Mouse (Mus musculus): ENCODE results near the gene Tsr1. TPM values are rescaled to one million over a fixed set of nuclear protein-coding genes. Genes with fewer than 3 reads are reported as not detected.

Tsr1 gene
- total RNA-seq, 2 experiments from 2014 or later, result 22.8 to 26.7 TPM

DNA sequence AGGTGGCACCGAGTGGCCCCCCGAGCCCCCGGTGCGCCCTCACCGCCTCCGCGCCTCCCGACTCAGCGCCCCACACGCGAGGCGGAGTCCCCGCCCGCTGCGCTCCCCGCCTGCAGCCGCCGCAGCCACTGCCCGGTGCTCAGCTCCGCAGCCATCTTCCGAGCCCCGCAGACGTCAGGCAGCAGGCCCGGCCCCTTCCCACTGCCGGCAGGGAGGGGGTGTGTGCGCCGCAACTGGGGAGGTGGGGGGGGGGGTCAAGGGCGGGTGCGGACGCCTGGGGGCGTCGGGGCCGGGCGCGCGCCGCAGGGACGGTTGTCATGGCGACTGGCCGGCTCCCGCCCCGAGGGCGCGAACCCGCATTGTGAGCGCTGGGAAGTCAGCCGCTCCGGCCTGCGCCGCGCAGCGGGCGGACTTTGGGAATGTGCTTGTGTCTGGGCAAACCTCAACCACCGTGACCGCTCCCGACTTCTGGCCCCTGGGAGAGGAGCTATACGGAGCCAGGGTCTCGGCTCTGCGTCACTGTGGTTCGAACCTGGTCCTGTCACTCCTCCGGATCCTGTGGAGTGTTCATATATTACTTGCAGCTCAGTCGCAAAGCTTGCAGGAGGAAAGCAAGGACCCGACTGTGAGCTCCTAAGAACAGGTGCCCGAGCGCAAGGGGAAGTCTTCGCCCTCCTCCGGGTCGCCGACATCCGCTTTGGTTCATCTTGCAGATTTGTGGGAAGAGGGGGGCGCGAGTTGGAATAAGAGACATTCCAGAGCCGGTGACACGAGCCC is 782 bp upstream of the Tsr1 start, which contains the start of gene Sgsm2:
Gene Sgsm2, minus strand, starts transcription at position 160 of the 777 bp plus-strand sequence.
- peak; percentile 48 for DNase-seq (ENCODE audit: low spot score)

DNA sequence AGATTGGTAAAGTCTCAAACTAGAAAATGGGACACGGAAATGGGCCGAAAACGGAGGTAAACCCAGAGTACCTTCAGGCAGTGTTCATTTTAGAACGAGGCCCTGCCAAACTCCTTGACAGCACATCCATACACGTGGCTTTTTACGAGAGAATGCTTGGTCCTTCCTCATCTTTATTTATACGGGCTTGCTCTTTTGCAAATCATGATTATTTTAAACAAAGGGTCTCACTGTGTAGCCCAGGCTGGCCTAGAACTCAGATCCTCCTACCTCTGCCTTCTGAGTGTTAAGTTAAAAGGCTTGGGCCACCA is 601 bp downstream of the Tsr1 start:
- no peak for DNase-seq (ENCODE audit: low spot score)

DNA sequence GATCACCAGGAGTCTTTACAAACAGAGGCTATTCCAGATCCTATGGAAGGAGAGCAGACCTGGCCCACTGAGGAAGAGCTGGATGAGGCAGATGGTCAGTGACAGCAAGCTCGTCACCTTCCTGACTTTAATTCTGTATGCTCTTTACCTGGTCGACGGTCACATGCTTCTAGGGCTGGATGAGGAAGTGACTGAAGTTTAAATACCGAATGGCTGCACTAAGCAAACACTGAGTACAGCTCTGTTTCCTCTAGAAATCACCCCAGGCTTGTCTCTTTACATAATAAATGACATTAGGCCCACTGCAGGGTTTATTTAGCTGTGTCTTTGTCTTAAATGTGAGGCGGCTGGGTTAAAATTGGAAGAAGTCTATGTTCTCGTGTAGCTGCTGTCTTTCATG is 3.7 kb downstream of the Tsr1 start:
- DNase-seq (ENCODE audit: low spot score), result no peak

DNA sequence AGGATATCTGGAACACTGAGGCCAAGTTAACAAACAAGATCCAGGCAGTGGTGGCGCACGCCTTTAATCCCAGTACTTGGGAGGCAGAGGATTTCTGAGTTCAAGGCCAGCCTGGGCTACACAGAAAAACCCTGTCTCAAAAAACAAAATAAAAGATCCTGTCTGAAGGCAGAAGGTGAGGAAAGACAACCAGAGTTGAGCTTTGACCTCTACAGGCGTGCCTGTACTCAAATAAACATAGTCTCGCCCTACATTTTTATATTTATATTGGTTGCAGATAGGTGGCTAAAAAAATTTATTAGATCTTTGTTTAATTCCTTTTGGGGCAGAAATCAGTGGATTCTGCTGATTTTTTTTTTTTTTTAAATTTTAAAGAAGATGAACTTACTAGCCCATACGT is 4.5 kb downstream of the Tsr1 start:
- no peak for DNase-seq (ENCODE audit: low spot score)

DNA sequence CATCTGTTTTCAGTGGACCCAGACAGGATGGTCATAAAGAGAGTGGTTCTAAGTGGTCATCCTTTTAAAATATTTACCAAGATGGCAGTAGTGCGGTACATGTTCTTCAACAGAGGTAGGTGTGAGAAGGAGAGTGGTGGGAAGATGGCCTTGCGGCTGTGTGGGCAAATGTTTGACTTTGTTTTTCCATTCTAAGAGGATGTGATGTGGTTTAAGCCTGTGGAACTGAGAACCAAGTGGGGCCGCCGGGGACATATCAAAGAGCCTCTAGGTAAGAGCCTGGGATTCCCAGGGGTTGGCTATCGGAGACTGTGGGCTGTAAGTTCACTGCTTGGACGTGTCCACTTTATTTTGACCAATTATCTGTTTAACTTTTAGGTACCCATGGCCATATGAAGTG is 10.0 kb downstream of the Tsr1 start:
- DNase-seq (ENCODE audit: low spot score), result no peak

DNA sequence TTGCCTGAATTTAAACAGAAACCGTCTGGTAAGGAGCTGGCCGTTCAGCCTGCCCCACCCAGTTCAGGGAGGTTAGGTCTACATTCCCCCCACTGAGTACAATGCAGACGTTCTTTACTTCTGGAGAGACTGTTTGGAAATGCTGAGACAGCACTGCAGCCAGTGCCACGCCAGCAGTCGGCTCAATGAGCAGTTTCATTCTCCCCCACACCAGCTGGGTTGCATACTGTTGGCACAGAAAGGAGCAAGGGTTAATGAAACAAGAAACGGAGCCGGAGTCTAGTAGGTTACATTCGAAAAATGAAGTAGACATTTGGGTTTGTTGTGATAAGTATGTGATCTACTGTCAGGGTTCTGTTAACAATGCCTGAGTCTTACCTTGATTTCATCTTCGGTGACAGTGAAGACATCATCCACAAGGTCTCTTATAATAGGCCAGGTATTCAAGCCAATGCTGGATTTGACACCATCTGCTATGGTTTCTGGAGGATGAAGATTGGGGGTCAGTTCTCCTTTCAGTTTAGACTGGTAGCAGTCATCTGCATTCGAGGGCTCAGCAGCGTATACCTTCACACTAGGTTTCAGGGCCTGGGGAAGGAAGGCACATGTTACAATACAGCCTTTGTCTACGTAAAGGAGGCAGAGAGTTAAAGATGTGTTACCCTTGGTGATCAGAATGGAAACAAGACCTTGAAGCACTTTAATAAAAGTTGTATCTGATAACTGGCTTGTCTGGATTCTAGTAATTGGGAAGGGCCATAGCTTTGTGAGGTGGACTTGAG is 10.9 kb downstream of the Tsr1 start:
- DNase-seq (ENCODE audit: low spot score), result no peak

DNA sequence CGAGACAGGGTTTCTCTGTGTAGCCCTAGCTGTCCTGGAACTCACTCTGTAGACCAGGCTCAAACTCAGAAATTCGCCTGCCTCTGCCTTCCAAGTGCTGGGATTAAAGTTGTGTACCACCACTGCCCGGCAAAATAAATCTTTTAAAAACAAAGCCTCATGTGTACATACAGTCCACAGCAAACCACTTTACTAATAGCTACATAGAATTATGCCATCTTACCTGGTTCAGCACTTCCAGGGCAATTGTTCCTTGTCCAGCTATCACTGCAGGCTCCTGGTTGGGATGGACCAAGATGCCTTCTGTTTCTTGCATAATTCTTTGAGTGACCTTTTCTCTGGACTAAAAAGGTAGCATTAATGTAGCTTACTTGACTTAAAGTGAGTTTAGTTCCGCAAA is 12.1 kb downstream of the Tsr1 start:
- no peak for DNase-seq (ENCODE audit: low spot score)

DNA sequence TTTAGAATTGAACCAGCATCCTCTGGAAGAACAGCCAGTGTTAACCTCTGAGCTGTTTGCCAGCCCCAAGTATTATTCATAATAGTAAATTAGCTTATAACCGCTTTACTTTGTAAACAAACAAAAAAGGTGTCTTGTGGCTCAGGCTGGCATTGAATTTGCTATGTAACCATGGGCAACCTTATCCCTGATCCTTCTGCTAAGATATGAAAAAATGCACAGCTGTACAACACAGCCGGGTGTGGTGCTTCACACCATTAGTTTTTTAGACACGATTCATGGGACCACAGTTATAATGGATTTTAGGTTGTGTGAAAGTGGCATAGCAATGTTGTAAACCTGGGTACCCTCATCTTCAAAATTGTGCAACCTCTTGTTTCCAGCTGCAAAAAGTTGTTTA is 14.6 kb downstream of the Tsr1 start:
- DNase-seq (ENCODE audit: low spot score), result no peak

DNA sequence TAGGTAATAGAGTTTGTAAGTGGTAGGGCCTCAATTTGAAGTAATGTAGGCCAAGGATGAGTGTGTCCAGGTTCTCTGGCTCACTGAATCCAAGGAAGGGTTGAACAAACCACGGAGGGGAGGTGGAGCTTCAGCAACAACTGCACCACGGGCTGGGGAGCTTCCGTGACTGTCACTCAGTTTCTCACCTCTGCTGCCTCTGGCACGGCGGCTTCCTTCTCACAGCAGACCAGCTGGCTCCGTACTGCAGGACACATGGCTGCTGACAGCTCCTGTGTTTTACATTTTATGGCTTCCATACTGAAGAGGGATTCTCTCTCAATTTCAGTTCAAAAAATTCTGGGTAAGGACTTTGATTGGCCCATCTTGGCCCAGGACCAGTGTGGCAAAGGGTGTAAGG is 21.4 kb downstream of the Tsr1 start:
- no peak for DNase-seq (ENCODE audit: low spot score)

DNA sequence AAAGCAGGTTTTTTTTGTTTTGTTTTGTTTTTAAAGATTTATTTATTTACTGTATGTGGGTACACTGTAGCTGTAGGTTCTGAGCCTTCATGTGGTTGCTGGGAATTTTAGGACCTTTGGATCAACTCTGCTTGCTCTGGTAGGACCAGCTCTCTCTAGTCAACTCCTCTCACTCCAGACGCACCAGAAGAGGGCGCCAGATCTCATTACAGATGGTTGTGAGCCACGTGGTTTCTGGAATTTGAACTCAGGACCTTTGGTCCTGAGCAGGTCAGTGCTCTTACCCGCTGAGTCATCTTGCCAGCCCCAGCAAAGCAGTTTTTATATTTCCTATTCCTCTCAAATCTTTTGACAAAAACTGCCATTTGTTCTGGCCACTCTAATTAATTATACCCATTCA is 26.3 kb downstream of the Tsr1 start:
- no peak for DNase-seq (ENCODE audit: low spot score)

DNA sequence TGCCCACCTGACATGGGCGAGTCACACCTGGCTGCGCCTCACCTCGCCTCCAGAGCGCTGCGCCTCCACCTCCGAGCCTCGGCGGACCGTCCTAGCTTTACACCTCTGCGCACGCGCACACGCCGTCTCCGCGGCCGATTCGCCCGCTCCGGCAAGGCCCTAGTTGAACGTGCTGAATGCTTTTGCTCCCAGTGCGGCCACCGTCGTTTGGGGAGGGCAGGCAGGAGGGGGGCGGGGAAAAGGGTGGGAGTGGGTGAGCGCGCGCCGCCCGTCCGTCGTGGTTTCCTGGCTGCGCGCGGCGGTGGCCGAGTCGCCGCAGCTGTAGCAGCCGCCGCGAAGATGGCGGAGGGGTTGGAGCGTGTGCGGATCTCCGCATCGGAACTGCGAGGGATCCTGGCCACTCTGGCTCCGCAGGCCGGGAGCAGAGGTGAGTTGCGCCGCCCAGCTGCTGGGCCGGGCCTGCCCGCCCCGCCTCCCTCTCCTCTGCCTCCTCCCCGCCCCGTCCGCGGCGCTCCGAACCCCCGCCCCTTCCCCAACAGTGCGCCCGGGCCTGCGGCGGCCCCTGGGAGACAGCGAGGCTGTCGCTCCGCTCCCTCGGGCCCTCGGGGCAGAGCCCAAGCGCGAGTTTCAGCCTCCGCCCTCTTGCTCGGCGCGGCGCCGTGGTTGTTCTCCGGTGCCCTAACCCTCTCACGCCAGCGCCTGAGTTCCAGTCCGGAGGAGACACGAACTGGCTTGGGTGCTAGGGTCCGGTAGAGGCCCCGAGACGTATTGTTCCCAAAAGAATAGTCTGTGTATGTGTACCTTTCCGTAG is 27.9 kb downstream of the Tsr1 start, which contains the start of the genes Smg6 and Srr:
Gene Smg6, plus strand, starts transcription at position 247 of the 811 bp plus-strand sequence.
Gene Srr, minus strand, starts transcription at position 372 of the 811 bp plus-strand sequence.
- peak; percentile 92 for DNase-seq (ENCODE audit: low spot score)

DNA sequence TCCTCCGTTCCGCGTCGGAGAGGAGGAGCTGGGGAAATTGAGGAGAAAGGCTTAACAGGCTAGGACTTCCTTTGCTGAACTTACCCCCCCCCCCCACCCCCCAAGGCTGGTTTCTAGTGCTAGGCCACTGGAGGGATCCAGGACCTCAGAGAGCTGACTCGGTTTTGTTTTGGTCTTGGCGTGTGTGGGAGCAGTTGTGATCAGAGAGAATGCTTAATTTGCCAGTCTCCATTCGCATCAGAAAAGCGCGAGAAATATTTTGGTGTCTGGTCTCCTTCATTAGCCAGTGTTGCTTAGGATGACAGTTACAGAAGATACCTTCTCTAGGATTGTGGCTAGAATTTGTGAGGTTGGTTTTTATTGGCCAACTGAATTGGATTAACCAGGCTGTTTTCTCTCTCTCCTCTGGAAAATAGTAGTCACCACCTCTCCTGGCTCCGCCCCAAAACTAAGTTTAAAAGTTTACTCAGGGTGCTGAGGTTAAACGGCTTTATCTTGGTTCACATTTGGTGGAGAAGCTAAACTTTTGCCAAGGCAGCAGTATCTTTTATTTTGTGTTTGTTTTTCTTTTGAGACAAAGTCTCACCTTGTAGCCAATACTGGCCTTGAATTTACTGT is 28.6 kb downstream of the Tsr1 start:
- DNase-seq (ENCODE audit: low spot score), result no peak

DNA sequence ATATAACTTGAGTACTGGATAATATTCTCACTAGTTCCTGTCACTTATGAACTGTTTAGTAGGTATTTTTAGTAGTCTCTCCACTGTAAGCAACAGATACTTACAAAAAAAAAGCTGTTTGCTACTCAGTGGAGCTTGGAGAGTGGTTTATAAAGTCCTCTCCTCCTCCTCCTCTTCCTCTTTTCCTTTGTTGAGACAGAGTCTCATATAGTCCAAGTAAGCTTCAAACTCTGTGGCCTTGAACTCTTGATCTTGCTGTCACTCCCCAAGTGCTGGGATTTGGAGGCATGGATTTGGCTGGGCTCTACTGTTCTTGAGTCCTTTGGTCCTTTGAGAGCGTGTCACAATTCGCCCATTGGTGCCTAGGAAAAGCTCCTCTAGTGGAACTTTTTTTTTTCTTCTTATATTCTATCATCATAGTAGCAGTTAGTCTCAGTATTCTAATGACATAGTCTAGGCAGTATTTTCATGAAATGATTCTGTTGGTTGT is 29.4 kb downstream of the Tsr1 start:
- no peak for DNase-seq (ENCODE audit: low spot score)

DNA sequence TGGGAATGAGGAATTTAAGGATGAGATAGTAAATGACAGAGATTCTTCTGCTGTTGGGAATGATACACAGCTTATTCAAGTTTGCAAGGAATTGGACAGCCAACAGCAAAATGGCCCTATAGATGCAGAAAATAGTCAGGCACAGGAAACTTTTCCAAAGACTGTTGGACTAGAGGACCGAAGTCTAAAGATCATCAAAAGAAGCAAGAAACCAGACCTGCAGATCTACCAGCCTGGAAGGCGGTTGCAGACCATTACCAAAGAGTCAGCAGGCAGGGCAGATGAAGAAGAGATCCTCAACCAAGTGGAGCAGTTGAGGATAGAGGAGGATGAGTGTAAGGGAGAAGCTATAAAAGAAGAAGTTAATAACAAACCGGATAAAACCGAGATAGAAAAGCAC is 31.2 kb downstream of the Tsr1 start:
- no peak for DNase-seq (ENCODE audit: low spot score)

DNA sequence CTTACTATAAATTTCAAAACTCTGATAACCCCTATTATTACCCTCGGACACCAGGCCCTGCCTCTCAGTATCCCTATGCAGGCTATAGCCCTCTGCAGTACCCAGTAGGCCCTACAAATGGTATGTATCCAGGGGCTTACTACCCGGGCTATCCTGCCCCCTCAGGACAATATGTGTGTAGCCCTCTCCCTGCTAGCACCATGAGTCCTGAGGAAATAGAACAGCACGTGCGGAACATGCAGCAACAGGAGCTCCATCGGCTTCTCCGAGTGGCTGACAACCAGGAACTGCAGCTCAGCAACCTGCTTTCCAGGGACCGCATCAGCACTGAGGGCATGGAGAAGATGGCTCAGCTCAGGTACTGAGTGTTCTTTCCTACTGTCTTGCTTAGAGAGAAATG is 32.5 kb downstream of the Tsr1 start:
- DNase-seq (ENCODE audit: low spot score), result no peak

DNA sequence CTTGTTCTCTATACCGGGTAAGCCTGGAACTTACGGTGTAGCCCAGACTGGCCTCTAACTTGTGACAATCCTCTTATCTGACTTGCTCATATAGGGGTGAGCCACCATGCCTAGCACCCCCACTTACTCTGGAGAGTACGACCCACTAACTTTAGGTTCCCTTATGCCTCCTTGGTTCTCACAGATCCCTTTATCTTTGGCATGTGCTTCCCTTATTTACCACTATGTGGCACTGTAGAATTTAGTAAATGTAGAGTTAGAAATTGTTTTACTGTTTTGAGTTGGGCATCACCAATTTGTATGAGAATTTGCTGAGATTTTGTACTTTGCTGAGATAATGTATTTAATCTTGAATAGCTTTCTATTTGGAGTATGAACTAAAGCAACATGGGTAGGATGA is 48.5 kb downstream of the Tsr1 start:
- DNase-seq (ENCODE audit: low spot score), result peak; percentile 36

DNA sequence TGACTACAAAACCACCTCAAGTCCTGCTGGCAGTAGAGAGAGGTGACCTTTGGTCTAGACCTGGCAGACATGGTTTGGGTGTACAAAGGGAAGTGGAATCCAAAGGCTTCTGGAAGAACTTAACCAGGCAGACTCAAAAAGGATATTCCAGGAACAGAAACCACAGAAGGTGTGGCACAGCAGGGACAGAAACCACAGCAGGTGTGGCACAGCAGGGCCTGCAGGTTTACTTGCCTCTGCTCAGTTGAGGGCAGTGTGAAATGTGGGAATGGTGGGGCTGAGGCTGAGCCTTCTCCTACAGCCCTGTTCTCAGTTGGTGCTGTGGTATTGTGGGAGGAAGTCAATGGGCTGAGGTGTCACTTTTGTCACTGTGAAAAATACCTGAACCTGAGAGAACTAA is 57.0 kb downstream of the Tsr1 start:
- no peak for DNase-seq (ENCODE audit: low spot score)

DNA sequence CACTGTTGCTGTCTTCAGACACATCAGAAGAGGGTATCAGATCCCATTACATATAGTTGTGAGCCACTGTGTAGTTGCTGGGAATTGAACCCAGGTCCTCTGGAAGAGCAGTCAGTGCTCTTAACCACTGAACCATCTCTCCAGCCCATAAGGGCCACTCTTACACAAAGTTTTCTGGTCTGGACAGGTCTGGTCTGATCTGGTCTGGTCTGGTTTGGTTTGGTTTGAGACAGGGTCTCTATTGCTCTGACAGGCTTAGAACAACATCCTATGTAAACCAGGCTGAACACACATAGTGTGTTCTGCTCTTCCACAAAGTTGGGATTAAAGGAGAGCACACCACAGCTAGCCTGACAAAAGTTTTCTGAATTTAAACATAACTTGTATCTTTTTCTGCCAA is 58.1 kb downstream of the Tsr1 start:
- no peak for DNase-seq (ENCODE audit: low spot score)

DNA sequence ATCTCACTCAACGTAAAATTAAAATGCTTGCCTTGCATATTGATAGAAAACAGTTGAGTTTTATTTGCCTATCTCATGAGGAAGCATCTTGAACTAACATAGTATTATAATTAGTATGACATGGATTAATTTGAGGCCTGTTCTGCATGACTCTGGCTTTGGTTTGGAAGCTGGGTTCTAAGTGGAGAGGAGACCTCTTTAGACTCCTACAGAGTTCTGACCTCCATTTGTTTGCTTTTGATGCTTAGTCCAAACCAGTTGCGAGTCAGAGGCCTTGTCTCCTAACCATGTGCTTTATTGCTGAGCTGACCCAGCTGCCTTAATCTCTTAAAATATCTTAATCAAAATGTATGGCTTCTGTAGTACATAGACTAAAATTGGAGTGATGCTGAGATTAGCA is 59.7 kb downstream of the Tsr1 start:
- DNase-seq (ENCODE audit: low spot score), result no peak

Measured in gastrocnemius, adult 18-20 months (tissue).